Mouse (Mus musculus) neural tube, embryonic 14.5 days (tissue): Measurements from ENCODE around the gene Avil. TPM values are rescaled to one million over a fixed set of nuclear protein-coding genes. Genes with fewer than 3 reads are reported as not detected.

ENCODE experiments used
- ATAC-seq: fragments of 200-750 bp; cut with Nextera tagmentation; 2 replicates; pipeline ENCODE4 v1.8.0; 2017; ENCODE audit warnings: low read depth, mild to moderate bottlenecking, moderate TSS enrichment, moderate library complexity
- H3K27ac ChIP-seq: fragments of 300-500 bp; sonication (generic); 2 replicates; pipeline ENCODE4 v1.5.1; 2014; ENCODE audit warnings: low read depth, mild to moderate bottlenecking, control low read depth, low read length, moderate library complexity, mixed read lengths
- H3K27me3 ChIP-seq: fragments of 300-500 bp; sonication (generic); 2 replicates; pipeline ENCODE4 v1.6.1; 2014; ENCODE audit warnings: low read length; ENCODE audit not compliant: control insufficient read depth, insufficient read depth
- H3K36me3 ChIP-seq: fragments of 300-500 bp; sonication (generic); 2 replicates; pipeline ENCODE4 v1.6.1; 2014; ENCODE audit warnings: low read length, mixed read lengths; ENCODE audit not compliant: control insufficient read depth, insufficient read depth
- H3K4me1 ChIP-seq: fragments of 300-500 bp; sonication (generic); 2 replicates; pipeline ENCODE4 v1.6.1; 2014; ENCODE audit warnings: low read length; ENCODE audit not compliant: control insufficient read depth, insufficient read depth
- H3K4me2 ChIP-seq: fragments of 300-500 bp; sonication (generic); 2 replicates; pipeline ENCODE4 v1.6.1; 2014; ENCODE audit warnings: mild to moderate bottlenecking, low read depth, low read length, control low read depth
- H3K4me3 ChIP-seq: fragments of 300-500 bp; sonication (generic); 2 replicates; pipeline ENCODE4 v1.5.1; 2014; ENCODE audit warnings: low read depth, low read length, control low read depth, mixed read lengths
- H3K9ac ChIP-seq: fragments of 300-500 bp; sonication (generic); replicated peaks from 2 replicates; pipeline ENCODE4 v1.6.1; 2014; ENCODE audit warnings: low read depth, mild to moderate bottlenecking, control low read depth, low read length, mixed read lengths
- H3K9me3 ChIP-seq: fragments of 300-500 bp; sonication (generic); 2 replicates; pipeline ENCODE4 v1.6.1; 2016; ENCODE audit warnings: low read length; ENCODE audit not compliant: control insufficient read depth
- WGBS: fragments of 180-500 bp; shearing (Covaris S2); extraction: QIAGEN DNeasy Blood & Tissue Kit; methylation state at CpG from one replicate; pipeline ENCODE4 v1.1.7; 2014; 5-methylcytosine and 5-hydroxymethylcytosine counted together
- polyA plus RNA-seq: library from polyadenylated mRNA; unstranded; fragments of >200 nt; fragmentation: Nextera tagmentation; extraction: Ambion mirVana; gene quantifications from 2 replicates; pipeline ENCODE4 v1.2.1, GENCODE M21; 2014

The Avil gene
- polyA plus RNA-seq, 1 experiment from 2014 or later = 0.15 TPM

- no peaks in the 10 kb centered on the region for H3K36me3 ChIP-seq
- no peak for ATAC-seq
- no peaks in the 10 kb centered on the region for H3K27me3 ChIP-seq
- no peak overlapping the region for H3K9ac ChIP-seq
- WGBS = 94% methylated on average over 9 of the region's 9 CpGs
- peaks cover 75% of the 10 kb centered on the region for H3K4me1 ChIP-seq
- H3K4me2 ChIP-seq = no peak overlapping the region
- no peaks in the 10 kb centered on the region for H3K9me3 ChIP-seq
- H3K27ac ChIP-seq = 0 out of 2 replicates have a peak overlapping the region, but pooled peaks have one; percentile 52
- no peak overlapping the region for H3K4me3 ChIP-seq
Observed at GRCm38 (mm10) chr10:126985579-126985978, 14.9 kb upstream of the Avil start.

DNA sequence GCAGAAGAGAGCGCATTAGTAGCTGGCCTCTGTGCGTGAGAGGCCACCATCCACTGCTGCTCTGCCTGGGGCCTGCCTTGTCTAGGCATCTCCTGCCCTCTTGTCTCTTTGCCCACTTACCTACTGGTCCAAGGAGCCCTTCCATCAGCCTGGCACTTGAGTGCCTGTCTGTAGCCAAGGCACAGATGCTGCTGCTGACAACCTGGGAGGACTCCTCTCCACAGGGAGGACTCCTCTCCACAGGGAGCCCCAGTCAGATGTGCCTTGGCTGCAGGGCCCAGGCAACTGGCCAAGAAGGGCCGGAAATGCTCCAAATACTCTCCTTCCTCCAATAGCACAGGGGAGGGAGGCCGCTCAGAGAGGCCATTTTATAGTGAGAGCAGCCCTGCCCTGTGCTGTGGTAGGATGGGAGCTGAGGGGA lies 14.0 kb upstream of the Avil start:
- 44% methylated on average over 4 of the region's 4 CpGs for WGBS
- Histone ChIP-seq H3K36me3 (no peaks in the 10 kb centered on the region), H3K9ac (no peak overlapping the region), H3K4me3 (no peak overlapping the region), H3K9me3 (no peaks in the 10 kb centered on the region), H3K4me2 (no peak overlapping the region; the same call in 1 of the 2 replicates), H3K4me1 (peaks cover 69% of the 10 kb centered on the region), H3K27ac (peak overlapping the region; percentile 52), H3K27me3 (no peaks in the 10 kb centered on the region)
- peak; percentile 59; the same call in 1 of the 2 replicates for ATAC-seq

DNA sequence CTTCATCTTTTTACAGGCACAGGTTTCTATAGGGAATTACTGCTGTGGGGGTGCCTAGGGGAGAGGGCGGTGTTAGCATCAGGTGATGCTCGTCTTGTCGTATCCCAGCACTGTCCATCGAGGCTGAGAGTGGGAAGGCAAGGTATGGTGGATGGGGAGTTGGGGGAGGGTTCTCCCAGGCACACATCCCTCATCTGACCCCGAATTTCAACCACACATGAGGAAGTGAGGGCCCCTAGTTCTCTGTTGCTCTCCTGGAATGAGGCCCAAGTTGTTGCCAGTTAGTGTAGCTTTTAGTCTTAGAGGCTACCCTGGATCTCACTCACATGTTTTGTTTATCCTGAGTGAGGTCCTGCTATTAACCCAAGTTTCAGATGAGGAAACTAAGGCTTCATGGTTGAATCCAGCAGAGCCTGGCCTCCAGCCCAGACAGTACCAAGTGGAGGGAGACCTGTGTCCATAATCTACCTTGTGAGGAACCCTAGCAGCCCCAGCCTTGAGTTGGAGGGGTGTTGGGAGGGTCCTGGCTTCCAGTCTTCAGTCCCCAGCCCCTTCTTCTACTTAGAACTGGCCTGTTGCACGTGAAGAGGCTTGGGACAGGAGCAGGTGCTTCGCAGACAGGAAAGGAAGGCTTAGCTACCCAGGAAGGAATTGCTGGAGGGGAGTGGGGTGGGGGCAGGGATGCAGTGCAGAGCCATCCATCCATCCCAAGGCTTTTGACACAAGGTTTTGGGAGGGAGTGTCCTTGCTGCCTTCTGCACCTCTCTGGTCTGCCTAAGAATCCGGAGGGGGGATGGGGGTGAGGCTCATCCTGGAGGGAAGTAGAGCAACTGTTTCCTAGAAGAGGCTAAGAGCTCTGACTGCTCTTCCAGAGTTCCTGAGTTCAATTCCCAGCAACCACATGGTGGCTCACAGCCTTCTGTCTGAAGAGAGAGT lies 13.1 kb upstream of the Avil start:
- Histone ChIP-seq H3K4me1 (peaks cover 60% of the 10 kb centered on the region), H3K36me3 (peaks cover 3% of the 10 kb centered on the region; the same call in 1 of the 2 replicates), H3K27me3 (no peaks in the 10 kb centered on the region), H3K4me3 (no peak overlapping the region), H3K9me3 (no peaks in the 10 kb centered on the region), H3K9ac (no peak overlapping the region), H3K27ac (peak overlapping the region; percentile 52; the same call in 1 of the 2 replicates), H3K4me2 (no peak overlapping the region; the same call in 1 of the 2 replicates)
- 59% methylated on average over 8 of the region's 8 CpGs for WGBS
- no peak for ATAC-seq

DNA sequence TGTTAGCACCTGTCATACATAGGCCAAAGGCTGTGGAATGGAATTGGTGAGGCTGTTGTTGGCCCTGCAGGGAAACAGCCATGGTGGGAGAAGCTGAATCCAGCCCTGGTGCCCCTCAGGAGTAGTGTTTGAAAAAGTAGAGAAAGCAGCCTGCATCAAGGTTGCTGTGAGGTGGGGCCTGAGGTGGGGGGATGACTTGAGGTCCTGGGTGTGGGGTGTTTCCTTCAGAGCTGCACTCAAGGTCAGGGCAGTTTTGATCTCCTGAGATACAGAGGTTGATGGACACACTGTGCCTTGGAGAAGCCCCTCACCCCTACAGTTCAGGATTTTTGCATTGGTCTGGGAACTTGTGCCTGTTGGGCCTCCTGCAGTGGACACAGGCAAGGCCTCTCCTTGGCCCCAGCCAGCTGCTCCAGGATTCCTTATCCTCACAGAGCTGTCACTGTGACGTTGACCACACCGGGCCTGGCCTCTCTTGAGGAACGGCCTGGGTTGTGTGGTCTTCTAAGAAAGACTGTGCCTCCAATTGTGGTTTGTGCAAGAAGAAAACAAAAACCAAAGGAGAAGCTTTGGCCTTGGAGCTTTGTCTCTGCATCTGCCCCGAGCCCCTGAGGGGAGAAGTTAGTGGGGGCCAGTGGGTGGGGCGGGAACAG lies 11.9 kb upstream of the Avil start:
- no peak overlapping the region for H3K27ac ChIP-seq
- ATAC-seq = no peak
- no peak overlapping the region for H3K4me2 ChIP-seq
- H3K27me3 ChIP-seq = no peaks in the 10 kb centered on the region
- 76% methylated on average over 5 of the region's 5 CpGs for WGBS
- peaks cover 15% of the 10 kb centered on the region for H3K36me3 ChIP-seq
- peaks cover 48% of the 10 kb centered on the region for H3K4me1 ChIP-seq
- H3K9me3 ChIP-seq = no peaks in the 10 kb centered on the region
- H3K9ac ChIP-seq = no peak overlapping the region
- H3K4me3 ChIP-seq = no peak overlapping the region

- H3K4me3 ChIP-seq = no peak overlapping the region
- peaks cover 29% of the 10 kb centered on the region for H3K36me3 ChIP-seq
- H3K4me1 ChIP-seq = peaks cover 31% of the 10 kb centered on the region
- ATAC-seq = peak; percentile 66; the same call in 1 of the 2 replicates
- H3K4me2 ChIP-seq = no peak overlapping the region
- H3K27ac ChIP-seq = no peak overlapping the region
- H3K9ac ChIP-seq = no peak overlapping the region
- no peaks in the 10 kb centered on the region for H3K27me3 ChIP-seq
- H3K9me3 ChIP-seq = no peaks in the 10 kb centered on the region
- 58% methylated on average over 7 of the region's 7 CpGs for WGBS
Observed at GRCm38 (mm10) chr10:126990313-126991056, 10.0 kb upstream of the Avil start.

DNA sequence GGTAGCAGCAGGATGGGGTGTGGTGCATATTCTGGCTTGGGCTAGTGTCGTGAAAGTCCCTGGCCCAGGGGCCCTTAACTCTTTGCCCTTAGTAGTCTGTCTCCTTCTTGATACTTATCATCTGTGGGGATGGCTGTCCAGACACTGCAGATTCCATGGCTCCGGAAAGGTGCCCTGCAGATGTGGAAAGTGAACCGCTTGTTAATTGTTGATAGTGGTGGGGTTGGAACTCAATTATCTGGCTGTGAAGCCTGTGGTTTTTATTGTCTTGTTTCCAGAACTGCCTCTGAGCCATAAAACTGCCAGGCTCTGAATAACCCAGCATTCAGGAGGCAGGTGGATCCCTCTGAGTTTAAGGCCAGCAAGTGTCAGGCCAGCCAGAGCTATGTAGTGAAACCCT lies 8.8 kb upstream of the Avil start:
- no peaks in the 10 kb centered on the region for H3K27me3 ChIP-seq
- no peak overlapping the region for H3K27ac ChIP-seq
- no peak for ATAC-seq
- H3K4me1 ChIP-seq = peaks cover 21% of the 10 kb centered on the region
- peaks cover 29% of the 10 kb centered on the region for H3K36me3 ChIP-seq
- H3K9ac ChIP-seq = no peak overlapping the region
- H3K4me2 ChIP-seq = no peak overlapping the region
- no peak overlapping the region for H3K4me3 ChIP-seq
- 8% methylated on average over 3 of the region's 3 CpGs for WGBS
- H3K9me3 ChIP-seq = no peaks in the 10 kb centered on the region

DNA sequence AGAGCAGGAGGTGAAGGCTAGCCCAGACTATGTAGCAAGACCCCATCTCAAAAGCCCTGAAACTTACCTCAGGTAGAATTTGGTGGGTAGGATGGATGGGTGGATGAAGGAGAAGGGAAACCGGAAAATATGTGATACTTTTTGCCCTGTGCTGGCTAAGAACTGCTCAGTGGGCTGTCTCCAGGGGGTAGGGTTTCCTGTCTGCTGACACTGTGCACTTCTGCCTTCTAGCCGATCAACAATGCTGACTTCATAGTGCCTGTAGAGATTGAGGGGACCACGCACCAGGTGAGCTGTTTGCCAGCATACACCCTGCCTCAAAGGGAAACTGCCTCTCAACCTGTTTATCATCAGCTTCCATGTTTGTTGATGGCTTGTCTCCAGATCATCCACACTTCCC lies 6.9 kb upstream of the Avil start:
- no peak overlapping the region for H3K9ac ChIP-seq
- no peak for ATAC-seq
- H3K27me3 ChIP-seq = no peaks in the 10 kb centered on the region
- H3K36me3 ChIP-seq = peaks cover 41% of the 10 kb centered on the region
- H3K4me1 ChIP-seq = peaks cover 4% of the 10 kb centered on the region
- H3K9me3 ChIP-seq = no peaks in the 10 kb centered on the region
- H3K4me3 ChIP-seq = no peak overlapping the region
- 95% methylated on average over 3 of the region's 3 CpGs for WGBS
- no peak overlapping the region for H3K4me2 ChIP-seq
- H3K27ac ChIP-seq = no peak overlapping the region

DNA sequence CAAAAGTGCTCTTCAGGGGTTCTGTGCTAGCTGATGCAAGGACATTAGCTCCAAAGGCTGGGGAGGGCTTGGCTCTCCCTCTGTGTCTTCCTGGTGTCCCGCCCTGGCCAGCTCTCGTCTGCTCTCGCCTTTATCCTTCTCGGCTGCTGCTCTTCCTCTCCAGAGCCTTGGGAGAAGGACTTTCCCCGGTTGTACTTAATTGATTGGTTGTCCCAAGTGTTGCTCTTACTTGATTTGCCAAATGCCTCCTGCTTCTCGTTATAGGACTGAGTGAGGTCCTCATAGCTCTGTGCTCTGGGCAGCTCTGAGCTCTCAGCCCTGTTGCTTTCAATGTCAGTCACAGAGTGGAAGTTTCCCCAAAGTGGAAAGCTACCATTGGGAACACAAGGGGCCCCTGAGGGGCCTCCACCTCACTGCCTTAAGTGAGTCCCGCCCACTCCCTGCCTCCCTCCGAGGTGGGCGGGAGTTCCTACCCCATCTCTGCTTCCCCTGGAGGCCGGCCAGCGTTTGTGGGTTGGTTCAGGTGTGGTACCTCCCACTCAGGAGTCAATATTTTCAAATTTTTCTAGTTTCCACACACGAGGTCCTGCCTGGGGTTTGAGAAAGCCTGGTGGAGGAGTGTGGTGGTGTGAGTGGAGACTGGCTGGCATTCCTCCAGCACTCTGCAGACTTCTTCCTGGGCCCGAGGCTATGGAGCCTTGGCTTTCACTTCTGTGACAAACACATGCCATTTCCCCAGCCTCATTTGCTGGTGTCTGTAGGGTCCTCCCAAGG lies 3.0 kb upstream of the Avil start:
- H3K4me1 ChIP-seq = no peaks in the 10 kb centered on the region
- H3K27ac ChIP-seq = no peak overlapping the region
- peaks cover 43% of the 10 kb centered on the region for H3K36me3 ChIP-seq
- H3K9ac ChIP-seq = no peak overlapping the region
- no peak for ATAC-seq
- no peak overlapping the region for H3K4me2 ChIP-seq
- H3K27me3 ChIP-seq = no peaks in the 10 kb centered on the region
- H3K9me3 ChIP-seq = no peaks in the 10 kb centered on the region
- no peak overlapping the region for H3K4me3 ChIP-seq
- WGBS = 82% methylated on average over 13 of the region's 13 CpGs
